Mouse (Mus musculus) cerebellum, postnatal 36 days (tissue): Measurements from ENCODE around the gene Gm43191.

ENCODE experiments used
- DNase-seq, 2 experiments: peaks; one replicate each; pipeline ENCODE4 v3.0.0; 2021 to 2022; ENCODE audit warnings: mixed read lengths in 2 of 2

The Gm43191 gene

DNA sequence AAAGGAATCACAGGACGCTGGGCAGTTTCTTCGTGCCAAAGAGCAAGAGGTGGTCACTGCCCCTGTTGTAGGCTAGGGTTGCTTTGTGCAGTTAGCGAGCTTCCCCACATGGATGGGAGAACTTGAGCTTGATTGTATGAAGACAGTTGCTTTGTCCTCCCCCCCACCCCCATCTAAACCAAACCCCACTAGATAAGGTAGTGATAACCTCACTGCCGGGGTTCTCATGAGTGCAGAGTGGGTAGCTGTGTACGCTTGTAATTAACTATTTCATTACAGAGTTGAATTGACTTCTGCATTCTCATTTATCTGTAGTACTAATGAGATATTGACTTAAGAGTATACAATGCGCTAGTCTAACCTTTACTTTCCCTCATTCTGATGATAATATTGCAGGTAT is 62.2 kb downstream of the Gm43191 start:
- no peak for DNase-seq

DNA sequence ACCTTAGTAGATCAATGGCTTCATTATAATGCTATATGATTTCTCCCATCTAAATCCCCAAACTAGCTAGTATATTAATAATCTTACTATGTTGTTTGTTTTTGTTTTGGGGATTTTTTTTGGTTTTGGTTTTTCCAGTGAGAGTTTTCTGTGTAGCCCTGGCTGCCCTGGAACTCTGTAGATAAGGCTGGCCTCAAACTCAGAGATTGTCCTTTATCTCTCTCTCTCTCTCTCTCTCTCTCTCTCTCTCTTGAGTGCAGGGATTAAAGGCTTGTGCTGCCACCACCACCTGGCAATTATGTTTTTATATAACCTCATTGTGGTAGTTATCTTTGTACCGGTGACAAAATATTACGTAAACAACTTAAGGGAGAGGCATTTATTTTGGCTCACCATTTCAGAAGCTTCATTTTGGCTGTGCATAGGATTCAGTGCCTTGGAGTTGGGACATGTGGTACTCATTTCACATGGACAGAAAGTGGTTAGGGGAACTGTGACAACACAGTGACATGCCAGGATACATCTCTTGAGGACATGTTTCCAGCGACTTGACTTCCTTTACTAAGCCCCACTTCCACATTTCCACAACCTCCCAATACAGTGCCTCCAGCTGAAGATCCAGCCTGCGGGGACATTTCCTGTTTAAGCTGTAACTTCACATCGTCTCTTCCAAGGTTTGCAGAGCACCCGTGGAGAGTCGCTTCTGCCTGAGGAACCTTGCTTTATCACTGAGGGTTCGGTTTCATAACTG is 65.6 kb downstream of the Gm43191 start:
- DNase-seq: no peak

DNA sequence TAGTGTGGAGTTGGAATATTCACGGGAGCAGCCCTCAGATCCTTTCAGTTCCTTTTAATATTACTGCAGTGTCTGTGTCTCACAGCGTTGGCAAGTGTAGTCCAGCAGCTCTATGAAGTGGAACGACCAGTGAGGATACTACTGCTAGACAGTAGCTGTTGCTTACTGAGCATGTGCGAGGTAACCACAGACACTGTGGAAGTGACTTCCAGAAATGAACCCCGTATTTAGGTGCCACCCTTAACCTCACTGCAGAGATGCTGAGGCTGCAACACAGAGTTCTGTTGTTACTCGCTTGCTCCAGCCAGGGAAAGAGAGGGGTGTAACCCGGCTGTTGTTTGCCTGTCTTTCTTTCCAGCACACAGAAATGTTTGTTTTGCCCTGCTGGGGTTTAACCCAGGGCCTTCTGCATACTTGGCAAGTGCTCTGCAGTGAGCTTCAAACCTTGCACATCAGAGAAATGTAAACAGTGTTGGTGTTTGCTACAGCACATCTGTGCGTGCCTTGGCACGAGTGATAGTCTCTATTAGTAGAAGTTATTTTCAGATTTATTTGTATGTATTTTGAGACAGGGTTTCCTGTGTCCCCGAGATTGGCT is 66.7 kb downstream of the Gm43191 start, which contains the start of gene Trmt13:
Gene Trmt13 (minus strand): TSS at position 293 of the 598 bp plus-strand sequence.
- DNase-seq: no peak

DNA sequence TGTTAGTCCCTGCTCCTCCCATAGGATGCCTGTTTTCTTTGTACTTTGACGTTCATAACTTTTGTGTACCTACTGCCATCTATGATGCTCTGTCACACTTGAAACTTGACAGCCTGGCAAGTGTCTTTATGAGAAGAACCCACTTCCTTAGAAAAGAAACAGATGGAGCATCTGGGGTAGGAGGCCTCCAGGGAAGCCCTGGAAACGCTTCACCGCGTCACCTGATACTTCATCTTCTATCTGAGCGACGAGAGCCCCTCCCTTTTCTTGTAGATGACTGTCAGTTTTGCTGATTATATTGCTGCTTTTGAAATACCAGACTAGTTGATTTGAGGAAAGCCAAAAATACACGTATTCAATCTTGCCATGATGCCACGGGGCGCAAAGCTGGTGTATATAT is 76.5 kb downstream of the Gm43191 start:
- DNase-seq: no peak

DNA sequence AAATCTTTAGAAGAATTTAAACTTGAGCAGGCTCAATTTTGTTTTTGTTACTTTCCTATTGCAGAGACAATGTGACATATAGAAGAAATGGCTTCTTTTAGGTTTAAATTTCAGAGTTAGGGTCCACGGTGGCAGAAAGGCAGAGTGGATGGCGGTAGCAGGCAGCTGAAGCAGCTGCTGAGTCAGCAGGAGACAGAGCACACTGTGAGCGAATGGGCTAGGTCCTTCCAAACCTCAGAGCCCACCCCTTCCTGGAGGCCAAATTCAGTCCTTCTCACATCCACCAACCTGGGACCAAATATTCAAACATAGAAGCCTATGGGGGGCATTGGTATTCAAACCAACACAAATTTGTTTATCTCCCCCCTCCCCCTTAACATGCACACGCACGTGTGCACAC is 79.3 kb downstream of the Gm43191 start:
- DNase-seq: no peak

DNA sequence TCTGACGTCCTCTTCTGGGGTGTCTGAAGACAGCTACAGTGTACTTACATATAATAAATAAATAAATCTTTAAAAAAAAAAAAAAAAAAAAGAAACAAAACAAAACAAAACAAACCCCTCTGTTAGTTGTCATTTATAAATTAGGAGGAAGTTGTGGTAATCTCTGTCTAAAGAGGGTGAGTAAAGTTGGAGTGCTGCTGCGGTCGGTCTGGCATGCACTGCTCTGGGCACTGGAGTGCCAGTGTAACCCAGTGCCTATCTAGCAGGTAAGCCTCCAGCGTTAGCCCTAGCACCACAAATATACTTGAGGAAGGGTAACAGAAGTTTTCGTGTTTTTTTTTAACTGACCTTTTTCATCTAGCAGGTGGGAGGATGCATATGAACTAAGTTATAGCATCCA is 80.1 kb downstream of the Gm43191 start:
- DNase-seq: no peak

DNA sequence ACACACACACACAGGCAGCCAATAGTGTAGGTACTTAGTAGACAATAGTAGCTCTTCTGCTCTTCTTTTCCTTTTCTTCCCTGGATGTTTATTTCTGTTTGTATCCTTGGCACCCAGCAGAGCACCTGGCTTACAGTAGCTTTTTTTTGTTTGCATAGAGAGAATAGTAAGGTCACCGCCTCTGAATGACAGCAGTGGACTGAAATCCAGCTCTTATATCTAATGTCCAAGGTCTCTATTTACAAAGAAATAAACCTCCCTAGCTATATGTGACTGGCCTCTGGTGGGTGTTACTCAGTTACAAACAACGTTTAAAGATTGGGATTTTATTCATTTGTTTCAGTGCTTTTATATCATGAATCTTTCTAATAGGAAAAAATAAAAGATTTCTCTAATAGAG is 81.4 kb downstream of the Gm43191 start:
- DNase-seq: no peak

DNA sequence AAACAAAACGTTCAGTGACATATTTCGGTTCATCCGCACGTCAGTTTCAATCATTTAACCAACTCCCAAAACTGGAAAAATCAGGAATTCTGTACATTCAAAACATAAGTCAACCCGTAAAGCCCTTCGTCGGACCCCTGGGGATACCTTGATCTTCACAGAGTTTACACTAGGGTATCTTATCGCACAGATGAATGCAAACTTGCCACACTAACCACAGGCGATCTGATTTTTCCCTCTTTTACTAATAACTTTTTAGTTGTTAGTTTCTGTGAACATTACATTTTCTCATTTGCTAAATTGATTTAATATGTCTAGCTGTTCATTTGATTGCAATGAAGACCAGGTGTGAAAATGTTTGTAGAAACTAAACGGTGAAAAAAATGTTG is 85.5 kb downstream of the Gm43191 start:
- DNase-seq: no peak

DNA sequence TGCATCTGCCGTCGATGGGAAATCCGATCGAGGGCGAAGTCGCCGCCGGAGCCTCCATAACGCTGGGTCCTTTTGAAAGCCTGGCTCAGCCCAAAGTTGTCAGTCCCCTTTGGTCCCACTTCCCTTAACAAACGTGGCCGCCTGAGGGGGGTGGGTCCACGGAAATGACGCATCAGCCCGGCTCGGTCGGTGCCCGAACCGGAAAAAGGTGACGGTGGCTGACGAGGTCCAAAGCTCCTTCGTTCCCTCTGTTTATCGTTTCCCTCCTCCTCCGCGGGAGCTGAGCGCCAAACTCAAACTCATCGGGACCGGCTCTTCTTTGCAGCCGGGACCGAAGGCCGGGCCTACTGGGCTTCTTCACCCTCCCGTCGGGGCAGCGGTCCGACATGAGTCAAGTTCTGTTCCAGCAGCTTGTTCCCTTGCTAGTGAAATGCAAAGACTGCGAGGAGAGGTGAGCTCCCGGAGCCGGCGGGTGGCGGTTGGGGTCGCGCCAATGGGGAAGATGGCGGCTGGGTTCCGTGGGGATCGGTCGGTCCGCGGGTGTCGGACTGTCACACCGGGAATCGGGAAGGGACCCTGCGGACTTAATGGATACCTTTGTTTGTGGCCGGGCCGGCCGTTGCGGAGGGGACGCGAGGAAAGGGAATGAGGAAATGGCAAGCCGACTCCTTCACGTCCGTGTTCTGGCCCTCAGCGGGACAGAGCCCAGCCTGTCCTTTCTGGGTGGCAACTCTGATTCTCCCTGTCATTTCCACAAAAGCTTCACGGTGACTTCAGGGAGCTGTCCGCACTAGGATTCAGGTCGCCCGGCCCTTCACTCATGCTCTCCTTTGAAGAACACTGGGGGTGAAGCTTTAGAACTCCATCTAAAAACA is 86.1 kb downstream of the Gm43191 start, which contains the start of gene Sass6:
Gene Sass6 (plus strand): TSS at position 255 of the 875 bp plus-strand sequence.
- peak; percentile 99 for DNase-seq

DNA sequence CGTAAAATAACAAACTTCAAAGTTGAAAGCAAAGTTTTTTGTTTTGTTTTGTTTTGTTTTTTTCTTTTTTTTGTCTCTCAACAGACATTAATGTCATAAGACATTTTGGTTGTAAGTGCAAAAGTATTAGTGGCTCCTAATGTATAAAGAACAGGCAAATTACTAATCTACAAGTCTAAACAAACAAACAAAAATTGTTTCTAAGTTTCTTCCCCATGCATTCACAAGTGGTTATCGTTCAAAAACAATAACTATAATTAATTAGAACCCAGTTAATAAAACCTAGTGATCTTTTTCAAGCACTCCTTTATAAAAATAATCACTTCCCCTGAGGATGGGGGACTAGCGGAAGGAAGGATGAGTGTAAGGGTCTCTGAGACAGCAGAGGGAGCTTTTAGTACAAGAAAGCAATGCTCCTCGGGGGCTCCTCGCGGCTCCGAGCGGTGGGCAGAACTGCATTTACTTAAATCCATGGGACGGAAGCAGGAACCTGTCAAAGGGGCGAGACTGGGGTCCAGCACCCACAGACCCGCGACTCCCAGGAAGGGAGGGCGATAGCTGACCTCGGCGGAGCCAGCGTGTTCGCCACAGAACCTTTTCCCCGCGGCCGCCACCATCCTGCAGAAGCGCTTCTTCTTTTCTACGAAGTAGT is 86.9 kb downstream of the Gm43191 start:
- DNase-seq: no peak
